Mouse (Mus musculus) neural tube, embryonic 15.5 days (tissue): ENCODE data around the gene Sptb. TPM values are rescaled to one million over a fixed set of nuclear protein-coding genes. Genes with fewer than 3 reads are reported as not detected.

Experiments
- ATAC-seq: fragments of 200-750 bp; cut with Nextera tagmentation; 2 replicates; pipeline ENCODE4 v1.8.0; 2017; ENCODE audit warnings: mild to moderate bottlenecking, moderate TSS enrichment, moderate library complexity; ENCODE audit not compliant: low FRiP score
- H3K27ac ChIP-seq: fragments of 300-500 bp; sonication (generic); replicated peaks from 2 replicates; pipeline ENCODE4 v1.5.1; 2015; ENCODE audit warnings: mild to moderate bottlenecking, inconsistent platforms
- H3K27me3 ChIP-seq: fragments of 300-500 bp; sonication (generic); replicated peaks from 2 replicates; pipeline ENCODE4 v1.6.1; 2015; ENCODE audit warnings: inconsistent platforms
- H3K36me3 ChIP-seq: fragments of 300-500 bp; sonication (generic); 2 replicates; pipeline ENCODE4 v1.6.1; 2015; ENCODE audit warnings: inconsistent platforms
- H3K4me1 ChIP-seq: fragments of 300-500 bp; sonication (generic); 2 replicates; pipeline ENCODE4 v1.6.1; 2015; ENCODE audit warnings: inconsistent platforms
- H3K4me2 ChIP-seq: fragments of 300-500 bp; sonication (generic); 2 replicates; pipeline ENCODE4 v1.6.1; 2015; ENCODE audit warnings: inconsistent platforms, mild to moderate bottlenecking, moderate library complexity
- H3K4me3 ChIP-seq: fragments of 300-500 bp; sonication (generic); replicated peaks from 2 replicates; pipeline ENCODE4 v1.5.1; 2015; ENCODE audit warnings: mild to moderate bottlenecking, inconsistent platforms
- H3K9ac ChIP-seq: fragments of 300-500 bp; sonication (generic); replicated peaks from 2 replicates; pipeline ENCODE4 v1.6.1; 2015; ENCODE audit warnings: mild to moderate bottlenecking, inconsistent platforms
- H3K9me3 ChIP-seq: fragments of 300-500 bp; sonication (generic); replicated peaks from 2 replicates; pipeline ENCODE4 v1.6.1; 2016; ENCODE audit warnings: inconsistent platforms
- WGBS: fragments of 180-500 bp; shearing (Covaris S2); methylation state at CpG from one replicate; pipeline ENCODE4 v1.1.7; 2015; ENCODE audit warnings: mixed read lengths; 5-methylcytosine and 5-hydroxymethylcytosine counted together
- polyA plus RNA-seq: library from polyadenylated mRNA; unstranded; fragments of >200 nt; fragmentation: Nextera tagmentation; extraction: Ambion mirVana; gene quantifications from 2 replicates; pipeline ENCODE4 v1.2.1, GENCODE M21; 2015

The Sptb gene
- polyA plus RNA-seq, 1 experiment from 2014 or later, result 7.3 TPM

GRCm38 (mm10) chr12:76549203-76549602, 161.1 kb downstream of the Sptb start:
- WGBS, result 71% methylated on average over 3 of the region's 3 CpGs
- ATAC-seq, result no peak
- Histone ChIP-seq H3K9me3 (no peaks in the 10 kb centered on the region), H3K27me3 (peaks cover 38% of the 10 kb centered on the region), H3K4me2 (no peak overlapping the region), H3K4me3 (no peak overlapping the region), H3K9ac (no peak overlapping the region), H3K36me3 (no peaks in the 10 kb centered on the region), H3K27ac (no peak overlapping the region), H3K4me1 (peaks cover 26% of the 10 kb centered on the region)

DNA sequence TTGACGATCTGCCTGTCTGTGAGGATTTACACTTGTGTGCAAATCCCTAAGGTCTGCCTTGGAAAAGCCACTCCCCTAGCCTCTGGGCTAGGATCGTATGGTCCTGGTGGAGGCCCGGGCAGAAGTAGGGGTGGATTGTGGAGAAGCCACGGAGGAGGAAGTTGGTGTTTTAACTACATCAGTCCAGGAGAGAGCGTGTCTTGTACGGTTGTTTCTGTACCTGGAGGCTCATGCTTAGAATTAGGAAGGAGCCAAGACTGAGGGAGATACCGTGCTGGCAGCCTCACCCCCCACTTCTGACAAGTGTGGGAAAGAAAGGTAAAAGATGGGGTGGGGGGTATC, 162.3 kb downstream of the Sptb start:
- H3K4me2 ChIP-seq, result 0 out of 2 replicates have a peak overlapping the region, but pooled peaks have one; percentile 11
- no peak for ATAC-seq
- 23% methylated on average over 7 of the region's 7 CpGs for WGBS

GRCm38 (mm10) chr12:76547409-76548081, 162.8 kb downstream of the Sptb start:
- Histone ChIP-seq H3K27me3 (peaks cover 38% of the 10 kb centered on the region), H3K9me3 (no peaks in the 10 kb centered on the region), H3K27ac (no peak overlapping the region), H3K9ac (no peak overlapping the region), H3K36me3 (no peaks in the 10 kb centered on the region), H3K4me1 (peaks cover 26% of the 10 kb centered on the region), H3K4me2 (peak overlapping the region; percentile 55), H3K4me3 (peak overlapping the region; percentile 26; the same call in 1 of the 2 replicates)
- ATAC-seq, result no peak
- WGBS, result 21% methylated on average over 13 of the region's 13 CpGs

More for the DNA sequence above, 162.3 kb downstream of the Sptb start:
- Histone ChIP-seq H3K4me3 (no peak overlapping the region), H3K36me3 (no peaks in the 10 kb centered on the region), H3K4me1 (peaks cover 26% of the 10 kb centered on the region), H3K9me3 (no peaks in the 10 kb centered on the region), H3K27me3 (peaks cover 38% of the 10 kb centered on the region), H3K27ac (no peak overlapping the region), H3K9ac (no peak overlapping the region)

GRCm38 (mm10) chr12:76546383-76547276, 163.7 kb downstream of the Sptb start:
- Histone ChIP-seq H3K36me3 (no peaks in the 10 kb centered on the region), H3K4me2 (peak overlapping the region; percentile 55), H3K4me1 (peaks cover 26% of the 10 kb centered on the region), H3K9ac (no peak overlapping the region; the same call in 1 of the 2 replicates), H3K9me3 (no peaks in the 10 kb centered on the region), H3K4me3 (peak overlapping the region; percentile 26), H3K27me3 (peaks cover 38% of the 10 kb centered on the region), H3K27ac (no peak overlapping the region)
- 4% methylated on average over 28 of the region's 28 CpGs for WGBS
- ATAC-seq, result no peak; the same call in 1 of the 2 replicates

GRCm38 (mm10) chr12:76545786-76546370, 164.5 kb downstream of the Sptb start:
- Histone ChIP-seq H3K9ac (no peak overlapping the region), H3K4me1 (peaks cover 26% of the 10 kb centered on the region), H3K36me3 (no peaks in the 10 kb centered on the region), H3K4me3 (no peak overlapping the region), H3K27me3 (peaks cover 38% of the 10 kb centered on the region), H3K9me3 (no peaks in the 10 kb centered on the region), H3K4me2 (peak overlapping the region; percentile 55; the same call in 1 of the 2 replicates), H3K27ac (no peak overlapping the region)
- WGBS, result 49% methylated on average over 15 of the region's 15 CpGs
- ATAC-seq, result no peak

GRCm38 (mm10) chr12:76541879-76542278, 168.5 kb downstream of the Sptb start:
- Histone ChIP-seq H3K9ac (no peak overlapping the region), H3K9me3 (no peaks in the 10 kb centered on the region), H3K4me1 (peaks cover 10% of the 10 kb centered on the region), H3K27me3 (peaks cover 17% of the 10 kb centered on the region), H3K4me2 (no peak overlapping the region), H3K27ac (no peak overlapping the region), H3K4me3 (no peak overlapping the region), H3K36me3 (no peaks in the 10 kb centered on the region)
- WGBS, result 76% methylated on average over 6 of the region's 6 CpGs
- no peak for ATAC-seq

- no peak overlapping the region for H3K9ac ChIP-seq
- no peak for ATAC-seq
- peaks cover 19% of the 10 kb centered on the region for H3K27me3 ChIP-seq
- 42% methylated on average over 8 of the region's 8 CpGs for WGBS
- no peak overlapping the region for H3K27ac ChIP-seq
- no peak overlapping the region for H3K4me2 ChIP-seq
- H3K4me1 ChIP-seq, result peaks cover 6% of the 10 kb centered on the region
- H3K9me3 ChIP-seq, result no peaks in the 10 kb centered on the region
- H3K36me3 ChIP-seq, result no peaks in the 10 kb centered on the region
- no peak overlapping the region for H3K4me3 ChIP-seq
Measured at GRCm38 (mm10) chr12:76541475-76541874, 168.9 kb downstream of the Sptb start.

DNA sequence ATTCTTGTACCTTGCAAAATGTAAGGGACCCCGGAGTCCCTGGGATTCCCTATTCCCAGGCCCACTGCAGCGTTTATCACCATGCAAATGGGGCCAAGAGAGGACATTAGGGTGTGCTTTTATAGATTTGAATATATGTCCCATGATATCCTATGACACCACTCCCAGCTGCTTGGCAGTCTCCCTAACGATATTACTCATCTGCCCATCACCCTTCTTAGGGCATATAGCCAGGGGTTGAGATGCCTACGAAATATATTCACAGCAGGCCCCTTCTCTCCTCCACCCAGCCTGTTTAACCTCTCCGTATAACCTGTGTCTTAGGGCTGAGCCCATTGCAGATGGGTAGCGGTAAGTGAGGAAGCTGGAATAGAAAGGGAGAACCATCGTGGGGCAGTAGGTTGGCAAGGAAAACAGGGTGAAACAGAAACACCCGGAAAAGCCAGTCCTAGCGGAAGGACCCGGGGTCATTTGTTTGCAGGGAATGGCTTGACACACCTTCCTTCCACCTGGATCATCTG, 169.6 kb downstream of the Sptb start:
- Histone ChIP-seq H3K4me2 (no peak overlapping the region), H3K9ac (no peak overlapping the region), H3K4me1 (no peaks in the 10 kb centered on the region), H3K27me3 (peaks cover 20% of the 10 kb centered on the region), H3K36me3 (no peaks in the 10 kb centered on the region), H3K9me3 (no peaks in the 10 kb centered on the region), H3K4me3 (no peak overlapping the region), H3K27ac (no peak overlapping the region)
- no peak for ATAC-seq
- 77% methylated on average over 10 of the region's 10 CpGs for WGBS

DNA sequence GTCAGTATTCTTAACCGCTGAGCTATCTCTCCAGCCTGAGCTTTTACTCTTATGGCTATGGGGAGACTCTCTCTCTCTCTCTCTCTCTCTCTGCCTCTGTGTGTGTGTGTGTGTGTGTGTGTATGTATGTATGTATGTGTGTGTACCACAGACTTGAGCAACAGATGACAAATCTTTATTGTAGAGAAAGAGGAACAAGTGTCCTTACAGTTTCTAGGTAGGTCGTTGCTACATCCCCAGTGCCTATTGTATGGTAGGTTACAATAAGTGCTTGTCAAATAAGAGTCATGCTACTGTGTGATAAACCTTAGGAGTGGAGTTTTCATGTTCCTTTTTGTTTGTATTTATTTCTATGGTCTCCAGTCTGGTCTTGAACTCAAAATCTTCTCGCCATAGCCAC, 170.2 kb downstream of the Sptb start:
- WGBS, result 92% methylated on average over 3 of the region's 3 CpGs
- H3K4me1 ChIP-seq, result no peaks in the 10 kb centered on the region
- H3K27ac ChIP-seq, result no peak overlapping the region
- ATAC-seq, result no peak
- H3K27me3 ChIP-seq, result peaks cover 21% of the 10 kb centered on the region
- H3K4me2 ChIP-seq, result no peak overlapping the region
- no peaks in the 10 kb centered on the region for H3K9me3 ChIP-seq
- H3K4me3 ChIP-seq, result no peak overlapping the region
- H3K9ac ChIP-seq, result no peak overlapping the region
- H3K36me3 ChIP-seq, result no peaks in the 10 kb centered on the region

DNA sequence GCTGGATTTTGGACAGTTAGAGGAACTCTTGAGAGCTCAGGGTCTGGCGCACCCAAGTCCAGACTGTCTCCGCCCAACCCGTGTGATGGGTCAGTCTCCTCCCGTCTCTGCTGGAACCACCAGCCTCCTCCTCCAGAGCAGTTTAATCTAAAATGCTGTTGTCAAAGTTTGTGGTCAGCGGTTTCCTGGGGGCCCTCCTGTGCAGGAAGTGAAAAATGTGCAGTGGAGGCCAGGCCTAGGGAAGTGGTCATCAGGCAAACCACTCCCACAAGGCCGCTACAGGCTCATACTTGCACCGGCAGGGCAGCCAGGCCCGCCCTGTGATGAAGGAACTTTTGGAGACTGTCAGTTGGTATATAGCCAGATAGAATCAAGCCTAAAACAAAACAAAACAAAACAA, 172.9 kb downstream of the Sptb start:
- 85% methylated on average over 8 of the region's 8 CpGs for WGBS
- Histone ChIP-seq H3K9ac (no peak overlapping the region), H3K4me1 (peaks cover 21% of the 10 kb centered on the region), H3K36me3 (no peaks in the 10 kb centered on the region), H3K27me3 (peaks cover 45% of the 10 kb centered on the region), H3K4me2 (no peak overlapping the region), H3K9me3 (no peaks in the 10 kb centered on the region), H3K4me3 (no peak overlapping the region), H3K27ac (no peak overlapping the region)
- ATAC-seq, result no peak

- peaks cover 22% of the 10 kb centered on the region for H3K4me1 ChIP-seq
- H3K9me3 ChIP-seq, result no peaks in the 10 kb centered on the region
- peaks cover 53% of the 10 kb centered on the region for H3K27me3 ChIP-seq
- H3K4me3 ChIP-seq, result no peak overlapping the region
- 89% methylated on average over 8 of the region's 8 CpGs for WGBS
- H3K36me3 ChIP-seq, result no peaks in the 10 kb centered on the region
- no peak overlapping the region for H3K9ac ChIP-seq
- H3K4me2 ChIP-seq, result no peak overlapping the region
- no peak overlapping the region for H3K27ac ChIP-seq
- ATAC-seq, result no peak
Measured at GRCm38 (mm10) chr12:76536591-76537153, 173.7 kb downstream of the Sptb start.
